In genomic region chr3:31444311-31444710, GRCm38 (mm10) we compare ENCODE assay signal across 26 mouse cellular contexts.
DNase-seq lines count a peak whose midpoint lies in the region; ATAC-seq and TF ChIP-seq lines count a peak whose summit lies in the region.
"Had no signal": no experiment of that assay in that cellular context is flagged by ENCODE, and none has a peak within 500 bp of the region (broad histone marks: within the 10 kb centered on the region; RNA-seq: fewer than 3 reads in every experiment).

No protein-coding gene starts in this region.

- peak; percentile 1 for DNase-seq in embryo, embryonic 10 days (ENCODE audit: low spot score)
- DNase-seq in embryo, embryonic 10.5 days (ENCODE audit: low spot score), result no peak
- DNase-seq in liver, embryonic 11.5 days (ENCODE audit: low spot score), result no peak
- DNase-seq in liver, postnatal 0 days, result no peak
- DNase-seq in liver, embryonic 13.5 days, result no peak
- DNase-seq in urinary bladder, postnatal 25 days (ENCODE audit: low spot score), result no peak
- DNase-seq: adrenal gland, adult 8-10 months; adrenal gland, postnatal 14 days; adrenal gland, postnatal 36 days; B cell, adult 2 months; cerebellum, adult 11-12 months; cerebellum, adult 2 months; cerebellum, adult 9-10 months; cerebellum, postnatal 10 days; cerebellum, postnatal 25 days had no signal

- ATAC-seq in liver, embryonic 11.5 days (replicated peaks; ENCODE audit: low FRiP score), result peak; percentile 65
- ATAC-seq in liver, postnatal 0 days, result no peak
- ATAC-seq in liver, embryonic 13.5 days (ENCODE audit: low read depth), result peak; percentile 61
- ATAC-seq in liver, embryonic 15.5 days (ENCODE audit: insufficient read depth), result peak; percentile 49; the same call in 1 of the 2 replicates
- ATAC-seq in intestine, embryonic 16.5 days, result no peak
- ATAC-seq: activated CD4-positive, CD25-positive, alpha-beta regulatory T cell, adult 4 months; CD4-positive, CD25-positive, alpha-beta regulatory T cell, adult 4 months; forebrain, embryonic 13.5 days; forebrain, embryonic 15.5 days; Patski had no signal

- no peak overlapping the region for H3K9ac ChIP-seq in liver, embryonic 11.5 days (ENCODE audit: low read depth, low read length)
- no peak overlapping the region for H3K9ac ChIP-seq in liver, postnatal 0 days (replicated peaks)
- H3K9ac ChIP-seq in liver, embryonic 13.5 days, result no peak overlapping the region; the same call in 1 of the 2 replicates
- no peak overlapping the region for H3K9ac ChIP-seq in liver, embryonic 15.5 days
- no peak overlapping the region for H3K9ac ChIP-seq in intestine, embryonic 16.5 days (ENCODE audit: low read depth, low read length)
- H3K9ac ChIP-seq: embryonic facial prominence, embryonic 12.5 days; forebrain, embryonic 13.5 days; forebrain, embryonic 15.5 days had no signal

- TF ChIP-seq EP300 in liver, postnatal 0 days (IDR thresholded peaks at IDR 0.05; ENCODE audit: low read depth), result no peak

- H3K4me3 ChIP-seq in liver, embryonic 11.5 days (ENCODE audit: low read depth, low read length), result no peak overlapping the region
- H3K4me3 ChIP-seq in liver, postnatal 0 days (ENCODE audit: low read depth, low read length), result no peak overlapping the region
- H3K4me3 ChIP-seq in liver, embryonic 13.5 days (replicated peaks), result no peak overlapping the region
- H3K4me3 ChIP-seq in liver, embryonic 15.5 days (replicated peaks), result no peak overlapping the region
- no peak overlapping the region for H3K4me3 ChIP-seq in intestine, embryonic 16.5 days (ENCODE audit: low read length)
- H3K4me3 ChIP-seq: embryonic facial prominence, embryonic 10.5 days; embryonic facial prominence, embryonic 12.5 days; forebrain, embryonic 13.5 days; forebrain, embryonic 15.5 days had no signal

- peak overlapping the region; percentile 39; the same call in 1 of the 2 replicates for H3K27ac ChIP-seq in liver, embryonic 11.5 days (ENCODE audit: low read depth, low read length)
- no peak overlapping the region for H3K27ac ChIP-seq in liver, postnatal 0 days (ENCODE audit: low read depth)
- H3K27ac ChIP-seq in liver, embryonic 13.5 days, result no peak overlapping the region; the same call in 1 of the 2 replicates
- no peak overlapping the region; the same call in 1 of the 2 replicates for H3K27ac ChIP-seq in liver, embryonic 15.5 days (replicated peaks)
- no peak overlapping the region for H3K27ac ChIP-seq in intestine, embryonic 16.5 days (ENCODE audit: low read length)
- H3K27ac ChIP-seq: embryonic facial prominence, embryonic 10.5 days; embryonic facial prominence, embryonic 12.5 days; forebrain, embryonic 13.5 days; forebrain, embryonic 15.5 days had no signal

- 65% methylated on average over 7 of the region's 7 CpGs for WGBS in liver, embryonic 11.5 days
- 68% methylated on average over 7 of the region's 7 CpGs for WGBS in liver, postnatal 0 days (ENCODE audit: insufficient replicate concordance)
- 49% methylated on average over 7 of the region's 7 CpGs for WGBS in liver, embryonic 13.5 days (ENCODE audit: insufficient replicate concordance)
- WGBS in liver, embryonic 15.5 days (ENCODE audit: insufficient replicate concordance), result 41% methylated on average over 7 of the region's 7 CpGs
- 78% methylated on average over 7 of the region's 7 CpGs for WGBS in intestine, embryonic 16.5 days

- H3K4me2 ChIP-seq in liver, embryonic 11.5 days, result peak overlapping the region; percentile 40
- H3K4me2 ChIP-seq in liver, postnatal 0 days (ENCODE audit: low read depth, low read length), result no peak overlapping the region
- peak overlapping the region; percentile 35 for H3K4me2 ChIP-seq in liver, embryonic 13.5 days
- peak overlapping the region; percentile 18; the same call in 1 of the 2 replicates for H3K4me2 ChIP-seq in liver, embryonic 15.5 days
- no peak overlapping the region for H3K4me2 ChIP-seq in intestine, embryonic 16.5 days (ENCODE audit: low read depth, low read length)
- H3K4me2 ChIP-seq: embryonic facial prominence, embryonic 12.5 days; forebrain, embryonic 13.5 days; forebrain, embryonic 15.5 days had no signal

- H3K4me1 ChIP-seq in liver, embryonic 11.5 days (replicated peaks; ENCODE audit: control insufficient read depth, insufficient read depth, low read length), result peaks cover 4% of the 10 kb centered on the region
- no peaks in the 10 kb centered on the region for H3K4me1 ChIP-seq in liver, postnatal 0 days (ENCODE audit: insufficient read depth)
- H3K4me1 ChIP-seq in liver, embryonic 13.5 days (replicated peaks), result peaks cover 18% of the 10 kb centered on the region
- H3K4me1 ChIP-seq in liver, embryonic 15.5 days (replicated peaks), result peaks cover 19% of the 10 kb centered on the region
- H3K4me1 ChIP-seq in intestine, embryonic 16.5 days (ENCODE audit: control insufficient read depth, insufficient read depth, low read length), result no peaks in the 10 kb centered on the region
- H3K4me1 ChIP-seq: embryonic facial prominence, embryonic 10.5 days; embryonic facial prominence, embryonic 12.5 days; forebrain, embryonic 13.5 days; forebrain, embryonic 15.5 days had no signal

- no peak for TF ChIP-seq CTCF in liver, postnatal 0 days (IDR thresholded peaks at IDR 0.05; ENCODE audit: low read depth)

- peaks cover 9% of the 10 kb centered on the region; the same call in 1 of the 2 replicates for H3K9me3 ChIP-seq in liver, embryonic 11.5 days (ENCODE audit: control insufficient read depth, low read length)
- H3K9me3 ChIP-seq in liver, postnatal 0 days (ENCODE audit: low read length), result no peaks in the 10 kb centered on the region
- no peaks in the 10 kb centered on the region for H3K9me3 ChIP-seq in liver, embryonic 13.5 days (replicated peaks)
- no peaks in the 10 kb centered on the region for H3K9me3 ChIP-seq in liver, embryonic 15.5 days (replicated peaks)
- H3K9me3 ChIP-seq in intestine, embryonic 16.5 days (ENCODE audit: control insufficient read depth, low read length), result no peaks in the 10 kb centered on the region
- H3K9me3 ChIP-seq: embryonic facial prominence, embryonic 12.5 days; forebrain, embryonic 13.5 days; forebrain, embryonic 15.5 days; G1E had no signal

- no peaks in the 10 kb centered on the region for H3K27me3 ChIP-seq in liver, embryonic 11.5 days (replicated peaks; ENCODE audit: control insufficient read depth, insufficient read depth, low read length)
- H3K27me3 ChIP-seq in liver, postnatal 0 days (ENCODE audit: insufficient read depth, low read length), result no peaks in the 10 kb centered on the region
- no peaks in the 10 kb centered on the region for H3K27me3 ChIP-seq in liver, embryonic 13.5 days
- no peaks in the 10 kb centered on the region for H3K27me3 ChIP-seq in liver, embryonic 15.5 days
- H3K27me3 ChIP-seq in intestine, embryonic 16.5 days (replicated peaks; ENCODE audit: control insufficient read depth, insufficient read depth, low read length), result no peaks in the 10 kb centered on the region
- H3K27me3 ChIP-seq: CH12.LX; embryonic facial prominence, embryonic 12.5 days; forebrain, embryonic 13.5 days; forebrain, embryonic 15.5 days; Patski had no signal

- no peaks in the 10 kb centered on the region for H3K36me3 ChIP-seq in liver, embryonic 11.5 days (ENCODE audit: control insufficient read depth, insufficient read depth, low read length)
- H3K36me3 ChIP-seq in liver, postnatal 0 days (replicated peaks; ENCODE audit: insufficient read depth, low read length), result no peaks in the 10 kb centered on the region
- no peaks in the 10 kb centered on the region for H3K36me3 ChIP-seq in liver, embryonic 13.5 days
- no peaks in the 10 kb centered on the region for H3K36me3 ChIP-seq in liver, embryonic 15.5 days (replicated peaks)
- no peaks in the 10 kb centered on the region for H3K36me3 ChIP-seq in intestine, embryonic 16.5 days (ENCODE audit: control insufficient read depth, insufficient read depth, low read length)
- H3K36me3 ChIP-seq: embryonic facial prominence, embryonic 10.5 days; embryonic facial prominence, embryonic 12.5 days; forebrain, embryonic 15.5 days; G1E had no signal

Comparison
In these comparisons a context has a peak if more than half of its experiments do, and no peak if none do; other contexts are left out.
1. ATAC-seq: peak in liver, embryonic 11.5 days (single experiment), liver, embryonic 13.5 days (single experiment) and liver, embryonic 15.5 days (single experiment); none in liver, postnatal 0 days (single experiment) and intestine, embryonic 16.5 days (single experiment).
2. H3K4me2 ChIP-seq: peak in liver, embryonic 11.5 days (single experiment), liver, embryonic 13.5 days (single experiment) and liver, embryonic 15.5 days (single experiment); none in liver, postnatal 0 days (single experiment) and intestine, embryonic 16.5 days (single experiment).